Comparison of ENCODE assay signal across 7 mouse cellular contexts in the genomic region with DNA sequence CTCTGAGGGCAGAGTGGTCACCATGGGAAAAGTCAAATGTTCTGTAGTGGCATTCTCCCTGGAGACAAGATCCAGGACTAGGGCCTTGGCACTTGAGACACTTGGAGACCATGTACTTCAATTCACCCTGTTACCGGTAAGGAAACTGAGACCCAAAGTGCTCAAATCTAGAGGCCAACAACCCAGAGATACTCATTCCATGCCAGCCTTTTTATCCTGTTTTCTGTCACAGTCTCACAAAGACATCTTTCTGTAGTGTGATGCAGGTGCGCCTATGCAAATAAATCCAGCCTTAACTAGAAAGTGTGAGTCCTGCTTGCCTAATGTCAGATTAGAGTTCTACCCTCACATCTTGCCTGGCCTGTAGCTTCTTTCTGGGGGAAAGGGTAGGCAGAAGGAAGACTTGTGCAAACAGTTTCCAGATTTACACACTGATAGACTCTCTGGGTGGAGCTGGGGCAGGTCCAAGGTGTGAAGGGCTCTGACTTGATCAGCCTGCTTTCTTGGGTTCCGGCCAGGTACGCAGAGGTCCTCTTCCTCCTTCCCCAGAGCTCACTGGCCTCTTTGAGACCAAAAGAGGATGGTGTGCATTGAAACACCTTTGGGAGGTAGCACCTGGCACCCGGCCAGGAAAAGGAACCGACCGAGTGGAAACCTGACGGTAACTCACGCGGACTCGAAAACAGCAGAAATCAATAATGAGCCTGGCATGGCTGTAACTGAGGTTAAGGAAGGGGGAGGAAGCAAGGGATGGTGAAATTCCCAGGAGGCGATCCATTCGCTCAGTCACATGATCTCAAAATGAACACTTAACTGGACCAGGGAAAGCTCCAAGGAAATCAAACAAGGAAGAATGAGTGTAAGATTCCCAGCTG. TPM values are rescaled to one million over a fixed set of nuclear protein-coding genes. Genes with fewer than 3 reads are reported as not detected.
A peak's percentile ranks its signal among the peaks of the same experiment; 100 is the strongest.
DNase-seq lines count a peak whose midpoint lies in the region; ATAC-seq and TF ChIP-seq lines count a peak whose summit lies in the region.

No protein-coding gene starts in this region.

- H3K79me3 ChIP-seq in C2C12 (ENCODE audit: low read depth), result no peaks in the 10 kb centered on the region

- H3K9ac ChIP-seq in kidney, postnatal 0 days (ENCODE audit: low read depth, low read length), result no peak overlapping the region

- H3K4me3 ChIP-seq in C2C12 (ENCODE audit: insufficient read depth, poor library complexity, severe bottlenecking), result no peak overlapping the region
- peak overlapping the region; percentile 18 for H3K4me3 ChIP-seq in brown adipose tissue, adult 24 weeks (ENCODE audit: insufficient read depth, low read depth, low read length)
- H3K4me3 ChIP-seq in kidney, postnatal 0 days (replicated peaks; ENCODE audit: low read depth, low read length), result no peak overlapping the region

- no peak for ATAC-seq in kidney, postnatal 0 days (replicated peaks; ENCODE audit: low FRiP score, low read depth)
- ATAC-seq in erythroblast, adult 5-6 weeks (replicated peaks; ENCODE audit: low FRiP score, poor library complexity, severe bottlenecking), result no peak

- no peaks in the 10 kb centered on the region for H3K4me1 ChIP-seq in brown adipose tissue, adult 24 weeks (ENCODE audit: control insufficient read depth, insufficient read depth, insufficient read length, low read length)
- peaks cover 5% of the 10 kb centered on the region; the same call in 1 of the 2 replicates for H3K4me1 ChIP-seq in kidney, postnatal 0 days (replicated peaks; ENCODE audit: insufficient read depth, low read length)

- H3K27me3 ChIP-seq in C2C12 (ENCODE audit: control insufficient read depth, insufficient read depth, insufficient read length), result no peaks in the 10 kb centered on the region
- no peaks in the 10 kb centered on the region for H3K27me3 ChIP-seq in kidney, postnatal 0 days (ENCODE audit: insufficient read depth, low read length)

- H3K4me2 ChIP-seq in kidney, postnatal 0 days (ENCODE audit: low read length), result peak overlapping the region; percentile 28

- H3K27ac ChIP-seq in brown adipose tissue, adult 24 weeks (replicated peaks; ENCODE audit: low read depth, low read length), result no peak overlapping the region
- peak overlapping the region; percentile 13; the same call in 1 of the 2 replicates for H3K27ac ChIP-seq in kidney, postnatal 0 days

- no peak overlapping the region for H3ac ChIP-seq in C2C12 (ENCODE audit: control insufficient read depth, insufficient read length, low read depth)

- peak; percentile 56 for DNase-seq in kidney, postnatal 0 days (ENCODE audit: low spot score)
- peak; percentile 63 to 77 for DNase-seq in lung, postnatal 4 days
- DNase-seq in natural killer cell, adult 2 months (ENCODE audit: low spot score in 2 of 2), result no peak
- DNase-seq in gastrocnemius, postnatal 14 days, result no peak

- no peaks in the 10 kb centered on the region for H3K79me2 ChIP-seq in C2C12 (ENCODE audit: control insufficient read depth, insufficient read depth)

- 48% methylated on average over 13 of the region's 13 CpGs for whole genome bisulfite sequencing in kidney, postnatal 0 days

- TF ChIP-seq CTCF in C2C12 (IDR thresholded peaks at IDR 0.05; ENCODE audit: control insufficient read depth, insufficient read depth, insufficient read length), result no peak
- TF ChIP-seq CTCF in kidney, postnatal 0 days (IDR thresholded peaks at IDR 0.05; ENCODE audit: low read depth), result no peak

- no peaks in the 10 kb centered on the region for H3K9me3 ChIP-seq in kidney, postnatal 0 days (replicated peaks; ENCODE audit: low read length)

- no peaks in the 10 kb centered on the region for H3K36me3 ChIP-seq in C2C12 (ENCODE audit: control insufficient read depth, insufficient read depth)
- no peaks in the 10 kb centered on the region for H3K36me3 ChIP-seq in kidney, postnatal 0 days (ENCODE audit: insufficient read depth, low read length)

- intact Hi-C loops in gastrocnemius, postnatal 14 days (cut with DNase I; ENCODE audit: low total_unique reads), result no loop called here

TF ChIP-seq in C2C12, 6 proteins besides CTCF, POLR2A, EP300 and RAD21:
- TF ChIP-seq MYOD1 (IDR thresholded peaks at IDR 0.05; ENCODE audit: control insufficient read depth, insufficient read length, low read depth), result no peak
- peak; percentile 10 for TF ChIP-seq USF1 (IDR thresholded peaks at IDR 0.05; ENCODE audit: low read depth)

RNA-seq across cellular contexts. Expression of a gene that starts 13.2 kb away (rescaled TPM):
- polyA plus RNA-seq in C2C12 (2012; fragmentation: generic; extraction: Trizol), result 12.1 TPM
- polyA plus RNA-seq in brown adipose tissue, adult 24 weeks (2012; ENCODE audit: insufficient read depth, insufficient read length, missing spikeins), result 16.8 and 17.9 TPM in 2 replicates
- polyA plus RNA-seq in kidney, postnatal 0 days (2015; fragmentation: Nextera tagmentation; extraction: Ambion mirVana), result 58.7 and 63.4 TPM in 2 replicates
- 13.6 and 24.6 TPM in 2 replicates for total RNA-seq in erythroblast, adult 5-6 weeks (2015; ENCODE audit: low replicate concordance)
- 29.6 and 31.6 TPM in 2 replicates for total RNA-seq in erythroblast, adult 5-6 weeks (2017; ENCODE audit: low replicate concordance)
- total RNA-seq in gastrocnemius, postnatal 14 days (2021), result 10 to 100 TPM; 18.4 to 18.9 TPM

Comparison
In these comparisons a context has a peak if more than half of its experiments do, and no peak if none do; other contexts are left out.
1. DNase-seq: peak in kidney, postnatal 0 days (single experiment) and lung, postnatal 4 days (2 of 2); none in natural killer cell, adult 2 months (0 of 2) and gastrocnemius, postnatal 14 days (single experiment).